Mouse (Mus musculus) neural tube, embryonic 10.5 days (tissue): Measurements from ENCODE around the gene Pkib.

Experiments
- DNase-seq: peaks from one replicate; pipeline ENCODE4 v3.0.0-alpha.2; 2017; ENCODE audit warnings: low spot score; ENCODE audit errors: extremely low spot score

Pkib gene

GRCm38 (mm10) chr10:57631896-57632867, at the start of gene Pkib:
TSS of gene Pkib (plus strand) at chr10:57631981.
- DNase-seq: peak; percentile 59

GRCm38 (mm10) chr10:57583927-57584326, 47.9 kb upstream of the Pkib start:
- DNase-seq: no peak

DNA sequence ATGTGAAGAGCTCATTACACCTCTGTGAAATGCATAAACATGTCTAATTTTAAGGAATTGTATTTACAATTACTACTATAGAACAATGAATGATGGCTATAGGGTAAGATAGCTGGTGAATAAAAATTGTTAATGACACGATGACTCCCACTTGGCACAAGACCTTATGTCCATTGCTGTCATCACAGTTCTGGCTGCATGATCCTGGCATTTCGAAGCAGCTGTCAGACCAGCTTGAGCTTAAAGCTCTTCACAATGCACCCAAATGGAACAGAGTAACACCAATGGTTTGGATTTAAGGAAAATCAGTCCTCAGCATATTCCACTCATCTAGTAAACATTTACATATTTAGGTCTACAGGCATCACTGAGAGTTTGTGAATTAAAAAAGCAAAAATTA, 37.5 kb upstream of the Pkib start:
- no peak for DNase-seq

- no peak for DNase-seq
Observed at GRCm38 (mm10) chr10:57597172-57597571, 34.6 kb upstream of the Pkib start.

GRCm38 (mm10) chr10:57602951-57603350, 28.8 kb upstream of the Pkib start:
- no peak for DNase-seq

DNA sequence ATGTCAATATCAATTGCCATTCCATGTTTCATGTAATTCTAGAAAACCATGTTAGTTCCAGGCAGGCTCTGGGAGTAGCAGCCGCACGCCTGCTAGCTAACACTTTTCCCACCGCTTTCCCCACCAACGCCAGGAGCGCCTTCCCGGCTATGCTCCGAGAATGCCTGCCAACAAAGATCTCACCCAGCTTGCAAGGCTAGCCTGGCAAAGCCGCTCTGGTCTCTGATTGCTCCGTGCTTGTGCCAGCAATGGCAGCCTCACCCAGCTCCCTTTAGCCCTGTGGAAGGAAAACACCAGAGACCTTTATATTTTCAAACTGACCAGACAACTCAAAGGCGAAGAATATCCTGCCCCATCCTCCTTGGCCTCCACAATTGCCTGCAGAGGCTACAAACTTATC, 8.5 kb upstream of the Pkib start:
- no peak for DNase-seq

DNA sequence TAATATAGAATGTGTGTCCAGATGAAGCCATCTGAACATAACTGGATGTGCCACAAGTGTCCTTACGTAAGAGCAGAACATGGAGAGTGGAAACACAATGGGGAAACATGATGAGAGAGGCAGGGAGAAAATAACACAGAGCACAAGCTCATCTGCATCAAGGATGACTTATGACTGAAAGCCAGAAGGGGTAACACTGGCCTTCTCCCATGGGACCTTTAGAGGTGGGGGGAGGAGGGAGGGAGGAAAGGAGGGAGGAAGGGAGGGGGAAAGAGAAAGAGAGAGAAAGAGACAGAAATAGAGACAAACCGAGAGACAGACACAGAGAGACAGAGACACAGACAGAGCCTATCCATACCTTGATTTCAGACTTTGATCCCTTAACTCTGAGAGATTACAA, 4.0 kb upstream of the Pkib start:
- no peak for DNase-seq

- no peak for DNase-seq
Observed at GRCm38 (mm10) chr10:57630557-57630956, 1.2 kb upstream of the Pkib start.

GRCm38 (mm10) chr10:57632868-57633240, 1.1 kb downstream of the Pkib start:
- DNase-seq: no peak

DNA sequence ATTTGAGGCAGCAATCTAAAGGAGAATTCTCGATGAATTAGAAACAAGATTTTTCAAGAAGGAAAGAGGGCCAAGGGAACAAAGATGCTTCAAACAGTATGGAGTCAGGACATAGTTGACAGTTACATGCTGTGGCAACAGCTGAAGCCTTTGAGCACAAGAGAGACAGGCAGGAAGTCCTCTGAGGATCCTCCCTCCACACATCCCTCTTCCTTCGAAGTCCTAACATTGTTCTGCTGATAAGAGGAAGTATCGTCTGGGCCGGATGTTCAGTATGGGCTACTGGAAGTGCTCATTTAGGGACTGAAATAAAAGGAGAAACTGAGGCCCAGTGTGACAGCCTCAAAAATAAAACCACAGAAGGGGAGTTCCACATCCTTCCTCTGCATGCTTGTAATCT, 5.2 kb downstream of the Pkib start:
- DNase-seq: no peak

DNA sequence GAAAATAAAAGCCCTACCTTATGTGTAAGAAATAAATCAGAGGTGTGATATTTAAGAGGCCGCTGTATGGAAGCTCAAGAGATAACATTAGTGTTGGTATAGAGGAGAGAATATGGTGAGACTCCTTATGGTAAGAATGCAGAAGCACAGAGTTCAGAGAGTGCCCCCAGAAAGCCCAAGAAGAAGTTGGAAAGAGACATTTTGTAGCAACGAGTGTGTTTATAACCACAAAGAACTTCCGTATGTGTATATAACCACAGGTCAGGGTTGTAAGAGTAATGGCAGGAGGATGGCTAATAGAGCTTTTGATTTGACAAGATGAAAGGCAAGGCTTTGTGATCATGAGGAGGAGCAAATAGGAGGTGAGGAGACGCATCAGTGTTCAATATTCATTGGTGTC, 6.5 kb downstream of the Pkib start:
- DNase-seq: no peak

GRCm38 (mm10) chr10:57639540-57639939, 7.8 kb downstream of the Pkib start:
- no peak for DNase-seq

- no peak for DNase-seq
Observed at GRCm38 (mm10) chr10:57653297-57653696, 21.5 kb downstream of the Pkib start.

DNA sequence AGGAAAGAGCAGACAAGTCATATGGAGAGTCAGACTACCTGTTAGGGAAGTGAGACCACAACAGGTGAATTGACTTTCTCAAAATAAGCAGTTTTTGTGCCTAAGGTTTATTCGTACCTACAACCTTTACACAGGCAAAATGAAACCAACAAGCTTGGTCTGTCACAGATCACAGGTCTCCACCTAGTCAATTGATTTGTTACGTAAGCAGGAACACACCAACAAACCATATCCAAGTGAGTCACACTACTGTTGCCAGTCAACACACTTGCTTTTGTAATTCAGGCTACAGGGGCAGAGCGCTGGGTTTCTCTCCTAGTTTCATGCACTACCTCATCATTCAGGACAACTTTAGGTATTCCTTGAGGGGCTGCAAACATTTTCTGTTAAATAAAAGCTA, 28.7 kb downstream of the Pkib start:
- DNase-seq: no peak

GRCm38 (mm10) chr10:57663758-57664157, 32.0 kb downstream of the Pkib start:
- DNase-seq: no peak

- DNase-seq: no peak
Observed at GRCm38 (mm10) chr10:57664253-57664652, 32.5 kb downstream of the Pkib start.

- DNase-seq: no peak
Observed at GRCm38 (mm10) chr10:57675740-57676139, 44.0 kb downstream of the Pkib start.

GRCm38 (mm10) chr10:57687999-57688398, 56.2 kb downstream of the Pkib start:
- DNase-seq: no peak

DNA sequence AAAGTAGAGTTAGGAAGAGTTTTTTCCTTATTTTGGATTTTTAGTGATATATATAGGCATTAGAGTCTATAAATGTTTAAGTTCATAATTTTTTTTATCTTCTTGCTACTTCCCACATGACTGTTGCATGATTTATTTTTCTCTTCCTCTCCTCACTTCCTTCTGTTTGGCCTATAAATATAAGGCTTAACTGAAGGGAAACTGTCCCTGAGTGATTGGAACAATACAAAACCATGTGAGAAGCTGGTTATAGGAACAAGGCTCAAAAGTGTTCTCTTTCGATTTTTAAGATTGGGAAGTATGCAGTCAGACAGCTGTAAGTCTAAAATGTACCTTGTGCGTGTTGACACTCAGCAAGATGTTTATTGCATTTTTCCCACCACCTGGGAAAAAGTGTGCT, 58.4 kb downstream of the Pkib start:
- no peak for DNase-seq

DNA sequence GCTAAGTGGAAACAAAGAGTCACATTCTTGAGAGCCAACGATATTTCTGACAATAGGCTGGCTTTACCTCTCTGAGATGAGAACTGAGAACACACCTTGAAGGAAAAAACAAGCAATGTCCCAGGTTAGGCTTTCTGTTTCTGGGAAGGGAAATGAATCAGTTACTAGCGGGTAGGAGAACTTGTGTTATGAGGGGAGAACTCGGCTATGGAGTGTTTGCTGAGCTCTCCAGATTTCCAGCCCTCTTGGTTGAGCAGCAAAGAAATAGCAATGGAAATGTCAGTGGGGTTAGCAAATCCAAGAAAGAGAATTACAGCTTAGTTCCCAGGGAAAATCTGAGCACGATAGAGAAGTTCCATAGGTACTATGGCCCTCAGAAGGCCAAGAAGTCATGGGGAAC, 70.5 kb downstream of the Pkib start:
- no peak for DNase-seq

GRCm38 (mm10) chr10:57721035-57721434, 89.3 kb downstream of the Pkib start:
- DNase-seq: no peak

DNA sequence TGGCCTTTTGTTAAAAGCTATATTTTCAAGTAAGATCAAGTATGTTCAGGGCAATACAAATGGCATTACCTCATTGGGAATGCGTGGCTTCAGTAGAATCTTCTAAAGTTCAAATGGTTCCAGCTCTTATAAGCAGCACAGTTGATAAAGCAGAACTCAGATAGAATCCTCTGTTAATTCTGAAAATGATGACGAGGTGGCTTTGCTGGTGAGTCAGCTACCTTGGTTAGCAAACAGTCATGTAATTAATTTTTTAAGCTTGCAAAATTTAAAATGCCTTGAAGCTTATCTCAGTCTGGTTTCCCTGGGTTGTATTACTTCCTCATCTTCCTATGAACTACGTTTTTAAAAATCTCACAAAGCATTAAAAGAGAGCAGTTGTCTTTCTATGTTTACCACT, 90.6 kb downstream of the Pkib start:
- DNase-seq: no peak

DNA sequence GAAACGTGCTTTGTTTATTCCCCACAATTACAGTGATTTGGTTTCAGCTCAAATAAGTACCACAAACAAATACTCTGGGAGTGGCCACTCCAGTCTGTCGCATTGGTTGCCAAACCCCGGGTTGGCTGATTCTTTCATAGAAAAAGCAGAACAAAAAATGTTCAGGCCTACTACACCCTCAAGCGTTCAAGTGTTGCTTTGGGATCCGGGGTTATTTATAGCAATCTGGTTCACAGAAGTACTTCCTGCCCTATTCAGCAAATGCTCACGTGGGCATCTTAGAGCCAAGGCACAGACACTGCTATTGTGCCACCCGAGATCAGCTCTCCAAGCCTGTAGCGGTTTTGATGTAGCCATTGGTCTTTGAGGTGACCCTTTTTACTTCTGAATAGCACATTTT, 95.9 kb downstream of the Pkib start:
- no peak for DNase-seq
